Mouse (Mus musculus): ENCODE results near the gene Ppp1r21. TPM values are rescaled to one million over a fixed set of nuclear protein-coding genes. Genes with fewer than 3 reads are reported as not detected.

Ppp1r21 gene
- total RNA-seq (2021), result 10 to 100 TPM; 71.4 to 71.6 TPM

- peak; percentile 100 for DNase-seq
- intact Hi-C loops (cut with DNase I), result no loop called here
These were observed at the start of gene Ppp1r21 for GRCm38 (mm10) chr17:88529519-88530235. Gene Ppp1r21 (plus strand): TSS chr17:88530118.

- intact Hi-C loops (cut with DNase I), result no loop called here
These were observed 49.5 kb upstream of the Ppp1r21 start for GRCm38 (mm10) chr17:88480369-88480768.

DNA sequence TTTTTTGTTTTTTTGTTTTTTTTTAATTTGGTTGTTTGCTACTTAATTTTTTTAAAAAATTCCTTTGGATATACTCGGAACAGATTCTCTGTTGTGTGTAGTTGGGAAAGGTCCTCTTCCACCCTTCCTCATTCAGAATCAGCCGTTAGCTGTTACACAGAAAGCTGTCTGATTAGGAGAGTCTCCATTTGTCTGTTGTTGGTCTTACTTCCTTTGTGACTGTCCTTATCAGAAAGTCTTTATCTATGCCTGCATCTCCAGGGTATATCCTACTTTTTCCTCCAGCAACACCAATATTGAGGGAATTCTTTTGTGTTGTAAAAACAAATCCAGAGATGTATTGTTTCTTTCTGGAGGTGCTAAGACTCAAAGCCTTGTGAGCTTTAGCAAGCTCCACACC lies 48.9 kb upstream of the Ppp1r21 start:
- intact Hi-C loops (cut with DNase I), result no loop called here
- no peak for DNase-seq

More at GRCm38 (mm10) chr17:88480369-88480768, 49.5 kb upstream of the Ppp1r21 start:
- DNase-seq, result no peak

- intact Hi-C loops (cut with DNase I), result no loop called here
These were observed 48.3 kb upstream of the Ppp1r21 start for GRCm38 (mm10) chr17:88481587-88481986.

DNA sequence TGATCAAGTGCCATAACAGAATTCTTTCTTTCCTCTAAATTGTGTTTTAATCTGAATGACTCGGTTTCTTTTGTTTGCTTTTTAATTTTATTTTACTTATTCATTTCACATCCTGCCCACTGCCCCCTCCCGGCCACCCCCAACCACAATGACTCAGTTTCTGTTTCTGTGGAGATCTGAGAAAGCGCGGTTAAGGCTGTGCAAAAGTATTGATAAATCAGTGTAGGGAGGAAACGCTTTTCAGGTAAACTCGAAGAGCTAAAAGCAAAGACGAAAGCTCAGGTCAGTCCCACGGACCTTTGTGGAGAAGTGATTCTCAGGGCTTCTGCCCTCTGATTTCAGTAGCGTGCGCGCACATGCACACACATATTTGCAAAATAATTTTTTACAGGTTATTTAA lies 45.4 kb upstream of the Ppp1r21 start:
- no peak for DNase-seq
- intact Hi-C loops (cut with DNase I), result no loop called here

More at GRCm38 (mm10) chr17:88481587-88481986, 48.3 kb upstream of the Ppp1r21 start:
- no peak for DNase-seq

GRCm38 (mm10) chr17:88484951-88485350 lies 45.0 kb upstream of the Ppp1r21 start:
- intact Hi-C loops (cut with DNase I), result no loop called here
- no peak for DNase-seq

DNA sequence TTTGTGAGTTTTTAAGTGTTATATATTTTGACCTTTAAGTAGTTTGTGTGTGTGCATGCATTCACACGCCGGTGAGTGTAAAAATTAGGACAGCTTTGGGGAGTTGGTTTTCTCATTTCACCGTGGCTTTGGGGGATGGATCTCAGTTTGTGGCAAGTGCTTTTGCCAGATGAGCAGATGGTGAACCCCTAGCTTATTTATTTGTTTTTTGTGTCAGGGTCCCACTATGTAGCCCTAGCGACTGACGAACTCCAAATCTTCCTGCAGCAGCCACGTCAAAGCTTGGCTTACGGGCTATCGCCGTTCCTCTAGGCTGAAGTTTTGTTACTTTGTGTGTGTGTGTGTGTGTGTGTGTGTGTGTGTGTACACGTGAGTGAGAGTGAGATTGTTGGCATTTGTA lies 39.4 kb upstream of the Ppp1r21 start:
- intact Hi-C loops (cut with DNase I), result no loop called here
- DNase-seq, result no peak

- intact Hi-C loops (cut with DNase I), result no loop called here
- DNase-seq, result no peak
These were observed 38.4 kb upstream of the Ppp1r21 start for GRCm38 (mm10) chr17:88491366-88492106.

DNA sequence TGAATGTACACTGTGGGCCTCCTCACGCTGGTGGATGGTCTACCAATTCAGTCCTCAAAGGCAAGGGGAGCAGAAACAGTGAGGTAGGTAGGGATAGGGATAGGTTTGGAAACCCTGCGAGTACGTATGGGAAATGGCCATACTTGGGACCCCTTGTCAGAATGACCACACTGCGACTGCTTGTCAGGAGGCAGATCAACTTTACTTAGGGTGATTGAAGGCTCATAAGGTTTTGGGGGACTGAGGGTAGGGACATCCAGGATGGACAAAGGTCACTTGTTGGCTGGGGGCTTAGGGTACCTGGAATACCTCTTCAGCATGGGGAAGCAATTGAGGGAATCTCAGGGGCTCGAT lies 37.8 kb upstream of the Ppp1r21 start:
- no peak for DNase-seq
- intact Hi-C loops (cut with DNase I), result no loop called here

DNA sequence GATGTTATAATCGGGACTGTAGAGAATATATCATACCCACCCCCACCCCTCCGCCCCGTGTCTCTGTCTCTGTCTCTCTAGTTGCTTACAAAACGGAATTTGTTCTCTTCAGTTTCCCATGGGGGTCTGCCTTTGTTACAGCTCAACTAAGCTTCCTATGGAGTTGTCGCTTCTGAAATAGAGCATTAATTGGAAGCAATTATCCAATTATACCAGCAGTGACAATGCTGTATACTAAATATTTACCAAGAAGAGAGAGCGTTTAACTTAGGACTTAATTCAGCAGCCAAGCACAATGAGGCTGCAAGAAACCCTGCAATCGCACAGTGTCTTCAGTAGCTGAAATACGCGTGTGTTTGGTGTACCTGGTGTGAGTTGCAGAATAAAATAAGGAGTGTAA lies 36.4 kb upstream of the Ppp1r21 start:
- intact Hi-C loops (cut with DNase I), result no loop called here
- DNase-seq, result no peak

GRCm38 (mm10) chr17:88494121-88494771 lies 35.7 kb upstream of the Ppp1r21 start:
- intact Hi-C loops (cut with DNase I), result no loop called here
- DNase-seq, result peak; percentile 76

DNA sequence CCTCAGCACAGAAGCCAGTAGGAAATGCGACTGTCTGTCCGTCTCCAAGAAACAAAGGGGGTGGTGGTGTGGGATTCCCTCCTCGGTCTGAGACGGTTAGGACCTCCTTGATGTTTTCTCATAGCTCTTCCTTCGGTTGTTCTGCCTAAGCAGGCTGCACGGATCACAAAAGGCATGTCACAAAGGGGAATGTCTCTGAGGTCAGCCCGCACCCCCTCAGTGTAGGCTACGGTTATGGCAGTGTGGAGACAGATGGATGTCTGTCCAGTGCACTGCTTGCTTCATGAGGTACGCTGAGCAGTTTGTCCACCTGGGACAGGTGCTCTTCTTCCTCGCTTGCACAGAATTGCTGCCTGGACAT lies 35.2 kb upstream of the Ppp1r21 start:
- DNase-seq, result no peak
- intact Hi-C loops (cut with DNase I), result no loop called here

DNA sequence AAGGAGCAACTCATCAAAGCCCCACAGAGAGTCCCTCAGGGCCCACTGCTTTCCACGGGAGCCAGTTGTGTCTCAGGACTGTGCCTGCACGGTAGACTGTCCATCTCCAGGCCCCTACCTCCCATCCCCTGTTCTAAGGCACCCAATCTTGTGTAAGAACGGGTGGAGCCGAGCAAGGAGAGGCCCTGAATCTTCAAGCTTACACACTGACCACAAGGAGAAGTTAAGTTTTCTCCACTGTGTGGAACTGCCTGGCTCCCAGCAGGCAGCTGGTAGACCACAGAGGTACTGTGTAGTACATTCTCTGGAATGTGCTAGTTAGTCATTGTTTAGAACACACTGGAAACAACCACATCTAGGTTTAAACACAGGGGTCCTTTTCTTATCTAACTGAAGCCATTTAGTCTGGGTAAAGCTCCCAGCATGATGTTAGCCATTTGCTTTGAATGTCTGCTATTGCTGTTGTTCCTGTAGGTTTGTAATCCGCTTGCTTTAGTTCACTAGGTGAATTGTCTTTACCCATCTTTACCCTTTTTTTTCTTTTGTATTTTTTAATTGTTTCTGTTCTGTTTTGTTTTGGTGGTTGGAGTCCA lies 31.7 kb upstream of the Ppp1r21 start:
- intact Hi-C loops (cut with DNase I), result no loop called here
- DNase-seq, result no peak

GRCm38 (mm10) chr17:88504056-88504455 lies 25.9 kb upstream of the Ppp1r21 start:
- intact Hi-C loops (cut with DNase I), result no loop called here
- peak; percentile 17 for DNase-seq

DNA sequence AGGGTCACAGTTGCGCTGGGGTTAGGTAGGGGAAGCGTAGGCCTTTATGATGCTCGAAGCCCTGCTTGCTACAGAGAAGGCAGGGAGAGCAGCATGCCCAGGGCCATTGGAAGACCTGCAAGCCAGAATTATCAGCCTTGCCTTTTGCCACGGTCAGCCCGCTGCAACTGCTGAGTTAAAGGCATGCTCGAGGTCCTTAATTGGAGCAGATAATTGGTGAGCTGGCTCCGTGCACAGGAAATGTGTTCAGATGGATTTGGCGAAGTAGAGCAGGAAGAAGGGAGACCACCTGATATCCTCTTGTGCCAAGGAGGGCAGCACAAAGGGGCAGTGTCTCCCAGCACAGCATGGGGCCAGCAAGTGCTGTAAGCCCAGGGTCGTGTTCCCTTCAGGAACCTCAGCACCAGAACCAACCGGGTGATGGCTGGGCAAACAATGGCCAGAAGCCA lies 24.6 kb upstream of the Ppp1r21 start:
- DNase-seq, result peak; percentile 86
- intact Hi-C loops (cut with DNase I), result no loop called here

- DNase-seq, result no peak
- intact Hi-C loops (cut with DNase I), result no loop called here
These were observed 24.0 kb upstream of the Ppp1r21 start for GRCm38 (mm10) chr17:88505941-88506340.

GRCm38 (mm10) chr17:88507376-88507775 lies 22.5 kb upstream of the Ppp1r21 start:
- peak; percentile 75 for DNase-seq
- intact Hi-C loops (cut with DNase I), result no loop called here

- peak; percentile 59 for DNase-seq
- intact Hi-C loops (cut with DNase I), result no loop called here
These were observed 20.9 kb upstream of the Ppp1r21 start for GRCm38 (mm10) chr17:88508846-88509508.

GRCm38 (mm10) chr17:88509999-88510398 lies 19.9 kb upstream of the Ppp1r21 start:
- intact Hi-C loops (cut with DNase I), result loop anchor here (5.0 kb wide), 3 partner anchors 68 to 443 kb away; partner anchors contain the start of genes Fbxo11 and Foxn2
- no peak for DNase-seq

GRCm38 (mm10) chr17:88511095-88511551 lies 18.8 kb upstream of the Ppp1r21 start:
- intact Hi-C loops (cut with DNase I), result loop anchor here (5.0 kb wide), 3 partner anchors 69 to 444 kb away; partner anchors contain the start of genes Fbxo11 and Foxn2
- peak; percentile 85 for DNase-seq
